8 mouse cellular contexts compared by ENCODE assay signal in the genomic region with DNA sequence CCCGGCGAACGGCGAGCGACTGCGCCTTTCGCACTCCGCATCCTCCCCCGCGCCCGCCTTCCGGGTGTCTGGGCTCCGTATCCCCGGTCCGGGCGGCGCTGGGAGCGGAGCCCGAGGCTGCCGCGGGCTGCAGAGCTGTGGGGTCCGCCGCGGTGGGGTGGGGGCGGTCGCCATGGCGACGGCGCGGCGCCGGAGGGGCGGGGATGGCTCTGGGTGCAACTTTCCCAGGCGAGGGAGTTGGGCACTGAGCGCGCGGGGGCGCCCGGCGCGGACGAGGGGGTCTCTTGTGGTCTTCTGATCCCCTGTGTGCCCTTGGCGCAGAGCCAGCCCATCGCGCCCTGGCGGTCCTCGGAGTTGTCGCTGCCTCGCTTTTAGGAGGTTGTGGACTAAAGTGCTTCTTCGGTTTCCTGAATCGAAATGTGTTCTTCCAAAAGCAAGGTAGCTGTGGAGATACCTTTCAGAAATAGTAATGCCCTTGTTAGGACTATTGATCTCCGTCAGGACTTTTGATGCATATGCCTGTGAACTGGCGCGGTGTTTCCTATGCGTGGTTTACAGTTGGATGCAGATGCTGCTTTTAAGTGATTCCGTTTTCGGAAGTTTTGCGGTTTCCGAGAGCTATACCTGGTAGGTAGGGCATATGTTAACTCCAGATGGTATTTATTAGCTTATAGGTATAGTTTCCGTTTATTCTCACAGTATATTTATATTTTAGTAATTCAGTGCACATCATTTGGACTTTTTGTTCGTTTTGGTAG. TPM values are rescaled to one million over a fixed set of nuclear protein-coding genes. Genes with fewer than 3 reads are reported as not detected.
DNase-seq lines count a peak whose midpoint lies in the region; ATAC-seq lines count a peak whose summit lies in the region.

No protein-coding gene starts in this region.

- no peaks in the 10 kb centered on the region for H3K27me3 ChIP-seq in kidney, embryonic 16.5 days (ENCODE audit: insufficient read depth, low read length)
- no peaks in the 10 kb centered on the region for H3K27me3 ChIP-seq in liver, embryonic 15.5 days
- no peaks in the 10 kb centered on the region for H3K27me3 ChIP-seq in neural tube, embryonic 13.5 days

- H3K4me2 ChIP-seq in kidney, embryonic 16.5 days (replicated peaks; ENCODE audit: low read depth, low read length): peak overlapping the region; percentile 76
- peak overlapping the region; percentile 87 for H3K4me2 ChIP-seq in liver, embryonic 15.5 days
- peak overlapping the region; percentile 70 for H3K4me2 ChIP-seq in neural tube, embryonic 13.5 days

- DNase-seq in 3T3-L1 (ENCODE audit: low read depth, low spot score): peak; percentile 66
- peak; percentile 63 for DNase-seq in NIH3T3 (ENCODE audit: low read depth)
- DNase-seq in embryo, embryonic 11 days: peak; percentile 82
- DNase-seq in gastrocnemius, postnatal 4 days (ENCODE audit: low spot score in 2 of 2): peak; percentile 63 to 77
- peak; percentile 55 for DNase-seq in thymus, postnatal 0 days (ENCODE audit: low spot score)

- H3K9me3 ChIP-seq in kidney, embryonic 16.5 days (ENCODE audit: low read length): no peaks in the 10 kb centered on the region
- H3K9me3 ChIP-seq in liver, embryonic 15.5 days (replicated peaks): no peaks in the 10 kb centered on the region
- no peaks in the 10 kb centered on the region for H3K9me3 ChIP-seq in neural tube, embryonic 13.5 days

- H3K4me1 ChIP-seq in kidney, embryonic 16.5 days (ENCODE audit: insufficient read depth, low read length): peaks cover 25% of the 10 kb centered on the region
- peaks cover 76% of the 10 kb centered on the region for H3K4me1 ChIP-seq in liver, embryonic 15.5 days (replicated peaks)
- peaks cover 30% of the 10 kb centered on the region for H3K4me1 ChIP-seq in neural tube, embryonic 13.5 days (replicated peaks)

- peak overlapping the region; percentile 94 for H3K27ac ChIP-seq in kidney, embryonic 16.5 days (ENCODE audit: low read length)
- peak overlapping the region; percentile 94 for H3K27ac ChIP-seq in liver, embryonic 15.5 days (replicated peaks)
- H3K27ac ChIP-seq in neural tube, embryonic 13.5 days (replicated peaks): peak overlapping the region; percentile 94

- 2% methylated on average over 48 of the region's 61 CpGs for WGBS in kidney, embryonic 16.5 days
- under 1% methylated on average over 58 of the region's 61 CpGs for WGBS in liver, embryonic 15.5 days (ENCODE audit: insufficient replicate concordance)
- 1% methylated on average over 61 of the region's 61 CpGs for WGBS in neural tube, embryonic 13.5 days

- H3K36me3 ChIP-seq in kidney, embryonic 16.5 days (ENCODE audit: insufficient read depth, low read length): no peaks in the 10 kb centered on the region
- peaks cover 6% of the 10 kb centered on the region; the same call in 1 of the 2 replicates for H3K36me3 ChIP-seq in liver, embryonic 15.5 days (replicated peaks)
- no peaks in the 10 kb centered on the region for H3K36me3 ChIP-seq in neural tube, embryonic 13.5 days

- peak; percentile 91 for ATAC-seq in kidney, embryonic 16.5 days (ENCODE audit: low FRiP score, low TSS enrichment)
- ATAC-seq in liver, embryonic 15.5 days (ENCODE audit: insufficient read depth): peak; percentile 20
- ATAC-seq in neural tube, embryonic 13.5 days (ENCODE audit: low read depth): peak; percentile 94

- peak overlapping the region; percentile 85 for H3K9ac ChIP-seq in kidney, embryonic 16.5 days (replicated peaks; ENCODE audit: low read length)
- H3K9ac ChIP-seq in liver, embryonic 15.5 days: peak overlapping the region; percentile 96
- H3K9ac ChIP-seq in neural tube, embryonic 13.5 days: peak overlapping the region; percentile 88

- peak overlapping the region; percentile 93 for H3K4me3 ChIP-seq in kidney, embryonic 16.5 days (ENCODE audit: low read length)
- peak overlapping the region; percentile 91 for H3K4me3 ChIP-seq in liver, embryonic 15.5 days (replicated peaks)
- H3K4me3 ChIP-seq in neural tube, embryonic 13.5 days: peak overlapping the region; percentile 84

RNA-seq across cellular contexts. Expression of a gene that starts 0.5 kb away (rescaled TPM):
- total RNA-seq in gastrocnemius, postnatal 4 days (2021): 10 to 100 TPM; 15.8 to 17.4 TPM
- polyA plus RNA-seq in kidney, embryonic 16.5 days (2015; fragmentation: Nextera tagmentation; extraction: Ambion mirVana): 22.4 and 24.7 TPM in 2 replicates
- polyA plus RNA-seq in liver, embryonic 15.5 days (2015; fragmentation: Nextera tagmentation; extraction: Ambion mirVana): 11.4 and 12.2 TPM in 2 replicates
- polyA plus RNA-seq in neural tube, embryonic 13.5 days (2015; fragmentation: Nextera tagmentation; extraction: Ambion mirVana): 16.1 and 18.6 TPM in 2 replicates
- polyA plus RNA-seq in thymus, postnatal 0 days (2015; fragmentation: Nextera tagmentation; extraction: Ambion mirVana): 11.5 and 12.5 TPM in 2 replicates

RNA-seq across cellular contexts. Expression of a gene that starts 27.8 kb away (rescaled TPM):
- 100 to 1,000 TPM; 389 to 413 TPM for total RNA-seq in gastrocnemius, postnatal 4 days (2021)
- 410 and 416 TPM in 2 replicates for polyA plus RNA-seq in kidney, embryonic 16.5 days (2015; fragmentation: Nextera tagmentation; extraction: Ambion mirVana)
- 195 and 292 TPM in 2 replicates for polyA plus RNA-seq in liver, embryonic 15.5 days (2015; fragmentation: Nextera tagmentation; extraction: Ambion mirVana)
- 354 and 411 TPM in 2 replicates for polyA plus RNA-seq in neural tube, embryonic 13.5 days (2015; fragmentation: Nextera tagmentation; extraction: Ambion mirVana)
- 833 and 884 TPM in 2 replicates for polyA plus RNA-seq in thymus, postnatal 0 days (2015; fragmentation: Nextera tagmentation; extraction: Ambion mirVana)

RNA-seq across cellular contexts. Expression of a gene that starts 35.9 kb away (rescaled TPM):
- 1 to 10 TPM; 2.7 to 3.1 TPM for total RNA-seq in gastrocnemius, postnatal 4 days (2021)
- polyA plus RNA-seq in kidney, embryonic 16.5 days (2015; fragmentation: Nextera tagmentation; extraction: Ambion mirVana): 1.3 and 2.6 TPM in 2 replicates
- 1.2 and 1.6 TPM in 2 replicates for polyA plus RNA-seq in liver, embryonic 15.5 days (2015; fragmentation: Nextera tagmentation; extraction: Ambion mirVana)
- 1.1 and 2.0 TPM in 2 replicates for polyA plus RNA-seq in neural tube, embryonic 13.5 days (2015; fragmentation: Nextera tagmentation; extraction: Ambion mirVana)
- polyA plus RNA-seq in thymus, postnatal 0 days (2015; fragmentation: Nextera tagmentation; extraction: Ambion mirVana): 1.0 and 1.3 TPM in 2 replicates

RNA-seq across cellular contexts. Expression of a gene that starts 41.1 kb away (rescaled TPM):
- total RNA-seq in gastrocnemius, postnatal 4 days (2021): 10 to 100 TPM; 34.3 to 39.0 TPM
- polyA plus RNA-seq in kidney, embryonic 16.5 days (2015; fragmentation: Nextera tagmentation; extraction: Ambion mirVana): 44.3 and 46.4 TPM in 2 replicates
- polyA plus RNA-seq in liver, embryonic 15.5 days (2015; fragmentation: Nextera tagmentation; extraction: Ambion mirVana): 13.5 and 15.7 TPM in 2 replicates
- polyA plus RNA-seq in neural tube, embryonic 13.5 days (2015; fragmentation: Nextera tagmentation; extraction: Ambion mirVana): 55.0 and 58.3 TPM in 2 replicates
- polyA plus RNA-seq in thymus, postnatal 0 days (2015; fragmentation: Nextera tagmentation; extraction: Ambion mirVana): 43.6 and 45.9 TPM in 2 replicates

Comparison
In these comparisons a context has a peak if more than half of its experiments do, and no peak if none do; other contexts are left out.
1. Peak in every context shown above with its lines: DNase-seq, ATAC-seq, H3K4me3 ChIP-seq and H3K27ac ChIP-seq.
2. ATAC-seq: peak in every context shown above with its lines; median percentile 94 in neural tube, embryonic 13.5 days; 91 in kidney, embryonic 16.5 days; 20 in liver, embryonic 15.5 days.